Mouse (Mus musculus): ENCODE results near the gene Hnf4a. TPM values are rescaled to one million over a fixed set of nuclear protein-coding genes. Genes with fewer than 3 reads are reported as not detected.

Gene Hnf4a
- polyA plus RNA-seq, 1 experiment, result not detected

DNA sequence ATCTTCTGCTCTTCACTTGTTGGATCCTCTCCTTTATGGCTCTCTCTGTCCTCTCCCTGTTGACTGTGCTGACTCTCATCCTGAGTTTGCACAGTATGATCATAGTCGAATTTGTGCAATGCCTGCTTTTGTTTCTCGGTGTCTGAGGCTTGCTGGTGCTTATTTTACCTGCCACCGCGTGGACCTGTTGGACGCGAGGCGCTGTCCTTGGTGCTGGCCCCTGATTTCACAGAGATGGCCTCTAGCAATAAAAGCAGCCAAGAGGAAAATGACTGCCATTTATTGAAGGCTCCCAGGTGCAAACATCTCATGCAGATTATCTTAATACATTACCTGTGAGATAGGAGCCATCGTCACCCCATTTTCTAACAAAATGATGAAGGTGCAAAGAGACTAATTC is 58.0 kb downstream of the Hnf4a start:
- Histone ChIP-seq H3K79me2 (ENCODE audit: control insufficient read depth, insufficient read depth) (no peaks in the 10 kb centered on the region), H3K27me3 (ENCODE audit: control insufficient read depth, insufficient read depth, insufficient read length) (peaks cover 52% of the 10 kb centered on the region), H3K4me3 (ENCODE audit: insufficient read depth, poor library complexity, severe bottlenecking) (no peak overlapping the region), H3K36me3 (ENCODE audit: control insufficient read depth, insufficient read depth) (no peaks in the 10 kb centered on the region), H3K79me3 (ENCODE audit: low read depth) (no peaks in the 10 kb centered on the region), H3ac (ENCODE audit: control insufficient read depth, insufficient read length, low read depth) (no peak overlapping the region)
- TF ChIP-seq CTCF (IDR thresholded peaks at IDR 0.05; ENCODE audit: control insufficient read depth, insufficient read depth, insufficient read length) (no peak), MYOG (IDR thresholded peaks at IDR 0.05; ENCODE audit: control insufficient read depth, extremely low read depth, insufficient read length) (no peak), MAX (IDR thresholded peaks at IDR 0.05) (no peak), FOSL1 (IDR thresholded peaks at IDR 0.05; ENCODE audit: insufficient read depth, low read length, poor library complexity, severe bottlenecking) (no peak), USF1 (IDR thresholded peaks at IDR 0.05; ENCODE audit: low read depth) (no peak), MYOD1 (IDR thresholded peaks at IDR 0.05; ENCODE audit: control insufficient read depth, insufficient read length, low read depth) (no peak), CEBPB (IDR thresholded peaks at IDR 0.05; ENCODE audit: low read depth) (no peak)

DNA sequence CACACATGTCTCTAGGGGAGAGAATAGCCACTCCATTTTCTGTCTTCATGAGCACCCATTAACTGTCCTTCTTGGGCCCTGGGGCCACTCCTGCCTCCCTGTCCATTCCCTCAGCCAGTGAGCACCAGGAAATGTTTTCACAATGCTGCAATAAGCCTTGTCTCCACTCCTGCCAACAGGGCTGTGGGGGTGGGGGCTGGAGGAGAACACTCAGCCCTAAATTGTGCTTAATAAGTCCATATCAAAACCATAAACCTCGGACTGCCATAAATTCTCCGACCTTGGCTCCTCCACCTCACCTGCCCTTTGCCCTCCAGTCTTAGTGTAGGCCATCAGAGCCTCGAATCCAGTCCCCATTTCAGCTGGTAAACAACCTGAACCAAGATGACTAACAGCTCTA is 67.7 kb downstream of the Hnf4a start:
- Histone ChIP-seq H3K79me3 (ENCODE audit: low read depth) (no peaks in the 10 kb centered on the region), H3K79me2 (ENCODE audit: control insufficient read depth, insufficient read depth) (no peaks in the 10 kb centered on the region), H3ac (ENCODE audit: control insufficient read depth, insufficient read length, low read depth) (no peak overlapping the region), H3K4me3 (ENCODE audit: insufficient read depth, poor library complexity, severe bottlenecking) (no peak overlapping the region), H3K36me3 (ENCODE audit: control insufficient read depth, insufficient read depth) (no peaks in the 10 kb centered on the region), H3K27me3 (ENCODE audit: control insufficient read depth, insufficient read depth, insufficient read length) (peaks cover 47% of the 10 kb centered on the region)
- no peak for TF ChIP-seq MAX (IDR thresholded peaks at IDR 0.05)

GRCm38 (mm10) chr2:163575248-163575647 is 68.6 kb downstream of the Hnf4a start:
- H3ac ChIP-seq (ENCODE audit: control insufficient read depth, insufficient read length, low read depth), result no peak overlapping the region
- TF ChIP-seq MAX (IDR thresholded peaks at IDR 0.05), result no peak
- TF ChIP-seq CEBPB (IDR thresholded peaks at IDR 0.05; ENCODE audit: low read depth), result no peak
- no peak for TF ChIP-seq FOSL1 (IDR thresholded peaks at IDR 0.05; ENCODE audit: insufficient read depth, low read length, poor library complexity, severe bottlenecking)
- no peak for TF ChIP-seq CTCF (IDR thresholded peaks at IDR 0.05; ENCODE audit: control insufficient read depth, insufficient read depth, insufficient read length)
- TF ChIP-seq USF1 (IDR thresholded peaks at IDR 0.05; ENCODE audit: low read depth), result no peak
- no peak for TF ChIP-seq MYOD1 (IDR thresholded peaks at IDR 0.05; ENCODE audit: control insufficient read depth, insufficient read length, low read depth)
- no peak for TF ChIP-seq MYOG (IDR thresholded peaks at IDR 0.05; ENCODE audit: control insufficient read depth, extremely low read depth, insufficient read length)

GRCm38 (mm10) chr2:163577986-163578385 is 71.4 kb downstream of the Hnf4a start:
- Histone ChIP-seq H3K4me3 (ENCODE audit: insufficient read depth, poor library complexity, severe bottlenecking) (no peak overlapping the region), H3K27me3 (ENCODE audit: control insufficient read depth, insufficient read depth, insufficient read length) (peaks cover 13% of the 10 kb centered on the region), H3ac (ENCODE audit: control insufficient read depth, insufficient read length, low read depth) (no peak overlapping the region), H3K36me3 (ENCODE audit: control insufficient read depth, insufficient read depth) (no peaks in the 10 kb centered on the region), H3K79me3 (ENCODE audit: low read depth) (no peaks in the 10 kb centered on the region), H3K79me2 (ENCODE audit: control insufficient read depth, insufficient read depth) (no peaks in the 10 kb centered on the region)
- TF ChIP-seq MYOD1 (IDR thresholded peaks at IDR 0.05; ENCODE audit: control insufficient read depth, insufficient read length, low read depth), result no peak
- no peak for TF ChIP-seq CTCF (IDR thresholded peaks at IDR 0.05; ENCODE audit: control insufficient read depth, insufficient read depth, insufficient read length)
- no peak for TF ChIP-seq MAX (IDR thresholded peaks at IDR 0.05)
- TF ChIP-seq FOSL1 (IDR thresholded peaks at IDR 0.05; ENCODE audit: insufficient read depth, low read length, poor library complexity, severe bottlenecking), result no peak
- no peak for TF ChIP-seq USF1 (IDR thresholded peaks at IDR 0.05; ENCODE audit: low read depth)
- no peak for TF ChIP-seq MYOG (IDR thresholded peaks at IDR 0.05; ENCODE audit: control insufficient read depth, extremely low read depth, insufficient read length)
- no peak for TF ChIP-seq CEBPB (IDR thresholded peaks at IDR 0.05; ENCODE audit: low read depth)

More at GRCm38 (mm10) chr2:163575248-163575647, 68.6 kb downstream of the Hnf4a start:
- no peaks in the 10 kb centered on the region for H3K79me2 ChIP-seq (ENCODE audit: control insufficient read depth, insufficient read depth)
- H3K27me3 ChIP-seq (ENCODE audit: control insufficient read depth, insufficient read depth, insufficient read length), result peaks cover 37% of the 10 kb centered on the region
- H3K4me3 ChIP-seq (ENCODE audit: insufficient read depth, poor library complexity, severe bottlenecking), result no peak overlapping the region
- H3K36me3 ChIP-seq (ENCODE audit: control insufficient read depth, insufficient read depth), result no peaks in the 10 kb centered on the region
- no peaks in the 10 kb centered on the region for H3K79me3 ChIP-seq (ENCODE audit: low read depth)

DNA sequence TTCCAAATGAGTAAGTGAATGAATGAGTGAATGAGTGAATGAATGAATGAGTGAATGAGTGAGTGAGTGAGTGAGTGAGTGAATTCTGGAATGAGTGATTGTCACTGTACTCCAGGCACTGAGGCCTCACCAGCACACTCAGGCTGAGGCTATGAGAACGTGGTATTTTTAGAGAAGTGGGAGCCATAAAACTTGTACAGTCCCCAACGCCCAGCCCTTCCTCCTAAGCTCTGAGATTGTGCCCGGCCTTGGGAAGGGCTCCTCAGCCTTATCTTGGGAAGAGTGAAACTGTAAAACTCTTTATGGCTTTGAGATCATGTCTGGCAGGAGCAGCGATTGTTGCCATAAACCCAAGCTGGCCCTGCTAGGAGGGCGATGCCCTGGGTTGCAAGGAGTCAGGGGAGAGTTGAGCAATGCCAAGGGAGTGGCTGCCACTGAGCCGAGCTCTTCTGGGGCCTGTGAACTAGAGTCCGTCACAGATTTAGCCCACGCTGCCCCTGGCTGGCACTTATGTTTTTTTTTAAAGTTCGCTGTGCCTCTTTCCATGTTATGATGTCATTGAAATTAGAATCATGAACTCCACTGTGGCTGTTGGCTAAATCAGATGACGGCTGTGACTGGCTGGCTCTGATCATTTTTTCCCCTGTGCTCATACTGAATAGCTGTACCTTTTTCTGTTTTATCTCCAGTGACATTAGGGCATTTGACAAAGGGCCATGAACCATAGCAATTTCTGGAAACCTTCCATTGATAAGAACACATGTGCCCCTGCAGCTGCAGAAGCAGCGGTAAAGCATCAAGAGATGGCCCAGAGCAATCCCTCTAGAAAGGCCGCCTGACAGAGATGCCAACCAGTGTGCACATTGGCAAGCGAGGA is 73.7 kb downstream of the Hnf4a start:
- Histone ChIP-seq H3K4me3 (ENCODE audit: insufficient read depth, poor library complexity, severe bottlenecking) (no peak overlapping the region), H3K79me2 (ENCODE audit: control insufficient read depth, insufficient read depth) (no peaks in the 10 kb centered on the region), H3K36me3 (ENCODE audit: control insufficient read depth, insufficient read depth) (no peaks in the 10 kb centered on the region), H3ac (ENCODE audit: control insufficient read depth, insufficient read length, low read depth) (no peak overlapping the region), H3K27me3 (ENCODE audit: control insufficient read depth, insufficient read depth, insufficient read length) (no peaks in the 10 kb centered on the region), H3K79me3 (ENCODE audit: low read depth) (no peaks in the 10 kb centered on the region)
- no peak for TF ChIP-seq FOSL1 (IDR thresholded peaks at IDR 0.05; ENCODE audit: insufficient read depth, low read length, poor library complexity, severe bottlenecking)
- peak; percentile 35 for TF ChIP-seq CEBPB (IDR thresholded peaks at IDR 0.05; ENCODE audit: low read depth)

Measured in C2C12 (cell line).